In genomic region chr7:126587779-126588178, GRCm38 (mm10) we compare ENCODE assay signal across 2 mouse cellular contexts.
A peak's percentile ranks its signal among the peaks of the same experiment; 100 is the strongest.
TF ChIP-seq lines count a peak whose summit lies in the region.

No protein-coding gene starts in this region.

TF ChIP-seq in CH12.LX, 34 proteins besides CTCF, POLR2A, EP300 and RAD21:
- TF ChIP-seq POLR2AphosphoS2 (IDR thresholded peaks at IDR 0.05; ENCODE audit: low read depth, low read length) (no peak), HCFC1 (IDR thresholded peaks at IDR 0.05; ENCODE audit: low read depth, low read length) (no peak), SMC3 (IDR thresholded peaks at IDR 0.05; ENCODE audit: low read depth, low read length) (0 out of 2 replicates have a peak, but pooled peaks have one; percentile 9), MXI1 (IDR thresholded peaks at IDR 0.05; ENCODE audit: low read depth, low read length) (no peak), USF1 (IDR thresholded peaks at IDR 0.05; ENCODE audit: low read depth, low read length) (no peak)

TF ChIP-seq in ES-E14, 5 proteins besides CTCF, POLR2A, EP300 and RAD21:
- TF ChIP-seq CHD2 (IDR thresholded peaks at IDR 0.05; ENCODE audit: low read depth, low read length) (no peak), MAFK (IDR thresholded peaks at IDR 0.05; ENCODE audit: insufficient read depth, low read depth, low read length) (no peak), ZNF384 (IDR thresholded peaks at IDR 0.05; ENCODE audit: low read depth, low read length) (no peak), ZC3H11A (IDR thresholded peaks at IDR 0.05; ENCODE audit: borderline replicate concordance, low read depth, low read length) (no peak), HCFC1 (IDR thresholded peaks at IDR 0.05; ENCODE audit: borderline replicate concordance, insufficient read depth, low read length) (no peak)
